Mouse (Mus musculus) heart, postnatal 0 days (tissue): ENCODE measurements at regions not wholly inside any gene's neighbourhood (a gene's known extent, or its start where the extent isn't known, plus 50 kb on each side); places are given as distances from the start of the nearest gene placed in this dataset.

Experiments used
- ATAC-seq: fragments of 200-750 bp; cut with Nextera tagmentation; 2 replicates; pipeline ENCODE4 v1.8.0; 2017; ENCODE audit warnings: low read depth, moderate number of reproducible peaks, moderate library complexity; ENCODE audit not compliant: insufficient read depth
- DNase-seq: peaks from one replicate; pipeline ENCODE4 v3.0.0-alpha.2; 2016; ENCODE audit warnings: low spot score
- H3K27ac ChIP-seq: fragments of 300-500 bp; sonication (generic); 2 replicates; pipeline ENCODE4 v1.5.1; 2014; ENCODE audit warnings: low read depth, mild to moderate bottlenecking
- H3K27me3 ChIP-seq: fragments of 300-500 bp; sonication (generic); 2 replicates; pipeline ENCODE4 v1.6.1; 2014; ENCODE audit warnings: low read length, mixed read lengths; ENCODE audit not compliant: control insufficient read depth, insufficient read depth
- H3K36me3 ChIP-seq: fragments of 300-500 bp; sonication (generic); replicated peaks from 2 replicates; pipeline ENCODE4 v1.6.1; 2014; ENCODE audit warnings: low read length, mixed read lengths; ENCODE audit not compliant: control insufficient read depth, insufficient read depth
- H3K4me1 ChIP-seq: fragments of 300-500 bp; sonication (generic); 2 replicates; pipeline ENCODE4 v1.6.1; 2014; ENCODE audit warnings: antibody characterized with exemption; ENCODE audit not compliant: control insufficient read depth, insufficient read depth
- H3K4me2 ChIP-seq: fragments of 300-500 bp; sonication (generic); 2 replicates; pipeline ENCODE4 v1.6.1; 2014; ENCODE audit warnings: low read depth, mild to moderate bottlenecking, low read length, moderate library complexity
- H3K4me3 ChIP-seq: fragments of 300-500 bp; sonication (generic); 2 replicates; pipeline ENCODE4 v1.5.1; 2014; ENCODE audit warnings: low read depth, low read length
- H3K9ac ChIP-seq: fragments of 300-500 bp; sonication (generic); replicated peaks from 2 replicates; pipeline ENCODE4 v1.6.1; 2014; ENCODE audit warnings: low read depth, low read length, mixed read lengths
- H3K9me3 ChIP-seq: fragments of 300-500 bp; sonication (generic); replicated peaks from 2 replicates; pipeline ENCODE4 v1.6.1; 2016; ENCODE audit warnings: low read length; ENCODE audit not compliant: control insufficient read depth
- CTCF ChIP-seq: IDR thresholded peaks from 2 replicates; pipeline ENCODE4 v1.5.1; 2016; ENCODE audit warnings: antibody characterized with exemption, control low read depth, low read depth
- EP300 ChIP-seq: IDR thresholded peaks from 2 replicates; pipeline ENCODE4 v1.6.1; 2016; ENCODE audit warnings: antibody characterized with exemption, low read depth
- WGBS: fragments of 180-500 bp; shearing (Covaris S2); extraction: QIAGEN DNeasy Blood & Tissue Kit; methylation state at CpG from one replicate; pipeline ENCODE4 v1.1.7; 2014; 5-methylcytosine and 5-hydroxymethylcytosine counted together

GRCm38 (mm10) chr5:26592341-26592740, 224.7 kb upstream of the Dpp6 start:
- Histone ChIP-seq H3K4me2 (no peak overlapping the region), H3K27ac (no peak overlapping the region), H3K4me1 (no peaks in the 10 kb centered on the region), H3K36me3 (no peaks in the 10 kb centered on the region), H3K4me3 (no peak overlapping the region), H3K9me3 (no peaks in the 10 kb centered on the region), H3K9ac (no peak overlapping the region), H3K27me3 (no peaks in the 10 kb centered on the region)
- ATAC-seq = no peak
- WGBS = 73% methylated on average over 3 of the region's 3 CpGs
- TF ChIP-seq EP300 = no peak
- TF ChIP-seq CTCF = no peak
- no peak for DNase-seq

- H3K27ac ChIP-seq = no peak overlapping the region
- 77% methylated on average over 2 of the region's 2 CpGs for WGBS
- no peak for TF ChIP-seq EP300
- TF ChIP-seq CTCF = no peak
Measured at GRCm38 (mm10) chr5:26597991-26598390, 219.0 kb upstream of the Dpp6 start.

GRCm38 (mm10) chr5:26619272-26619671, 197.7 kb upstream of the Dpp6 start:
- H3K27ac ChIP-seq = no peak overlapping the region
- 42% methylated on average over 2 of the region's 2 CpGs for WGBS
- H3K4me2 ChIP-seq = no peak overlapping the region
- no peak overlapping the region for H3K4me3 ChIP-seq
- H3K36me3 ChIP-seq = no peaks in the 10 kb centered on the region
- H3K4me1 ChIP-seq = no peaks in the 10 kb centered on the region
- no peaks in the 10 kb centered on the region for H3K9me3 ChIP-seq
- H3K27me3 ChIP-seq = no peaks in the 10 kb centered on the region
- H3K9ac ChIP-seq = no peak overlapping the region
- no peak for TF ChIP-seq EP300
- TF ChIP-seq CTCF = no peak
- DNase-seq (no peak), ATAC-seq (no peak)

More at GRCm38 (mm10) chr5:26597991-26598390, 219.0 kb upstream of the Dpp6 start:
- no peaks in the 10 kb centered on the region for H3K9me3 ChIP-seq
- H3K9ac ChIP-seq = no peak overlapping the region
- no peak overlapping the region for H3K4me2 ChIP-seq
- H3K4me3 ChIP-seq = no peak overlapping the region
- H3K36me3 ChIP-seq = no peaks in the 10 kb centered on the region
- no peaks in the 10 kb centered on the region for H3K27me3 ChIP-seq
- ATAC-seq = no peak
- no peaks in the 10 kb centered on the region for H3K4me1 ChIP-seq
- no peak for DNase-seq

GRCm38 (mm10) chr5:26622116-26622515, 194.9 kb upstream of the Dpp6 start:
- Histone ChIP-seq H3K27me3 (no peaks in the 10 kb centered on the region), H3K36me3 (no peaks in the 10 kb centered on the region), H3K4me3 (no peak overlapping the region), H3K27ac (no peak overlapping the region), H3K9ac (no peak overlapping the region), H3K4me2 (no peak overlapping the region), H3K9me3 (no peaks in the 10 kb centered on the region), H3K4me1 (no peaks in the 10 kb centered on the region)
- no peak for TF ChIP-seq CTCF
- DNase-seq = no peak
- ATAC-seq = no peak
- WGBS = 15% methylated on average over 2 of the region's 2 CpGs

GRCm38 (mm10) chr5:26671478-26671877, 145.5 kb upstream of the Dpp6 start:
- Histone ChIP-seq H3K27ac (no peak overlapping the region), H3K9ac (no peak overlapping the region), H3K4me2 (no peak overlapping the region), H3K4me1 (no peaks in the 10 kb centered on the region), H3K27me3 (no peaks in the 10 kb centered on the region), H3K36me3 (no peaks in the 10 kb centered on the region), H3K9me3 (no peaks in the 10 kb centered on the region), H3K4me3 (no peak overlapping the region)
- no peak for DNase-seq
- no peak for ATAC-seq
- no peak for TF ChIP-seq CTCF
- no peak for TF ChIP-seq EP300
- 43% methylated on average over 1 of the region's 1 CpGs for WGBS

- Histone ChIP-seq H3K9ac (no peak overlapping the region), H3K4me2 (no peak overlapping the region), H3K4me3 (no peak overlapping the region), H3K9me3 (no peaks in the 10 kb centered on the region), H3K27ac (no peak overlapping the region), H3K36me3 (no peaks in the 10 kb centered on the region), H3K4me1 (no peaks in the 10 kb centered on the region), H3K27me3 (no peaks in the 10 kb centered on the region)
- TF ChIP-seq CTCF (no peak), EP300 (no peak)
- 26% methylated on average over 3 of the region's 3 CpGs for WGBS
- DNase-seq = peak; percentile 6
- no peak for ATAC-seq
Measured at GRCm38 (mm10) chr5:26689775-26690174, 127.2 kb upstream of the Dpp6 start.
